Mouse (Mus musculus) skeletal muscle tissue, adult 2 months (tissue): ENCODE data around the gene Inpp5b.

ENCODE experiments used
- DNase-seq: peaks from one replicate; pipeline ENCODE4 v3.0.0-alpha.2; 2012; ENCODE audit warnings: low read depth, low spot score

Inpp5b gene

GRCm38 (mm10) chr4:124765802-124766565 lies 24.3 kb downstream of the Inpp5b start:
- DNase-seq = no peak

GRCm38 (mm10) chr4:124766566-124766940 lies 24.9 kb downstream of the Inpp5b start:
- no peak for DNase-seq

- DNase-seq = no peak
Measured at GRCm38 (mm10) chr4:124768963-124769591, 27.4 kb downstream of the Inpp5b start.

- no peak for DNase-seq
Measured at GRCm38 (mm10) chr4:124770624-124771023, 29.0 kb downstream of the Inpp5b start.

- DNase-seq = no peak
Measured at GRCm38 (mm10) chr4:124772125-124772524, 30.5 kb downstream of the Inpp5b start.

- DNase-seq = no peak
Measured at GRCm38 (mm10) chr4:124773449-124773848, 31.8 kb downstream of the Inpp5b start.

GRCm38 (mm10) chr4:124773995-124774394 lies 32.3 kb downstream of the Inpp5b start:
- no peak for DNase-seq

GRCm38 (mm10) chr4:124774429-124774828 lies 32.8 kb downstream of the Inpp5b start:
- no peak for DNase-seq

GRCm38 (mm10) chr4:124781361-124781760 lies 39.7 kb downstream of the Inpp5b start:
- DNase-seq = no peak

GRCm38 (mm10) chr4:124782395-124782794 lies 40.7 kb downstream of the Inpp5b start:
- DNase-seq = no peak

GRCm38 (mm10) chr4:124783937-124784336 lies 42.3 kb downstream of the Inpp5b start:
- no peak for DNase-seq

GRCm38 (mm10) chr4:124790013-124790412 lies 48.4 kb downstream of the Inpp5b start:
- DNase-seq = no peak

GRCm38 (mm10) chr4:124792114-124792513 lies 50.5 kb downstream of the Inpp5b start:
- no peak for DNase-seq

GRCm38 (mm10) chr4:124796141-124796540 lies 54.5 kb downstream of the Inpp5b start:
- DNase-seq = no peak

GRCm38 (mm10) chr4:124796913-124797312 lies 55.3 kb downstream of the Inpp5b start:
- DNase-seq = no peak

GRCm38 (mm10) chr4:124801552-124802308 lies 60.1 kb downstream of the Inpp5b start, which contains the start of gene Mtf1:
TSS of gene Mtf1 (plus strand) at chr4:124802104.
- peak; percentile 79 for DNase-seq

- peak; percentile 97 for DNase-seq
Measured at GRCm38 (mm10) chr4:124802309-124803260, 60.9 kb downstream of the Inpp5b start.

- no peak for DNase-seq
Measured at GRCm38 (mm10) chr4:124803406-124803805, 61.8 kb downstream of the Inpp5b start.

GRCm38 (mm10) chr4:124808511-124808910 lies 66.9 kb downstream of the Inpp5b start:
- no peak for DNase-seq

GRCm38 (mm10) chr4:124809136-124809883 lies 67.7 kb downstream of the Inpp5b start:
- no peak for DNase-seq
